Mouse (Mus musculus) erythroblast, embryonic 14.5 days (primary cell): Measurements from ENCODE around the gene Hist1h1d.

Experiments
- GATA1 ChIP-seq: IDR thresholded peaks from 2 replicates; pipeline ENCODE4 v1.6.1; 2012; ENCODE audit warnings: low read length, inconsistent platforms, mixed read lengths
- TAL1 ChIP-seq: IDR thresholded peaks from 3 replicates; pipeline ENCODE4 v1.6.1; 2012; ENCODE audit warnings: low read length, inconsistent platforms, mixed read lengths

DNA sequence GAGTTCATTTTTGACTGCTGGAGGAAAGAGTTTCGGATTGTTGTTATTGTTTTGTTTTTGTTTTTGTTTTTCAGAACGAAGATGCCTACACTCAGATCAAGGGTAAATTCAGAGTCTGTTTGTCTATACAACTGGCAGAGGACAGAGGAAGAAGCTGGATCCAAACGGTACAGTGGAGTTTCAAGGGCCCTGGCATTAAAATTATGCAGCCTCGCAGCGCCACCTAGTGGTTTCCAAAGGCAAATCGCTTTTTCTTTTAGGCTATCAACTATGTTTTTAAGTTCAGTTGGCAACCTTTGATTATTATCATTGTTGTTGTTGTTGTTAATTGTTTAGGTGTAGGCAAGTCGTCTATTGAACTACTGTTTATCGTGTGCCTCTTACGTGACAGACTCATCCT lies 44.9 kb downstream of the Hist1h1d start:
- TF ChIP-seq TAL1: no peak
- TF ChIP-seq GATA1: no peak
